Mouse (Mus musculus) lung, adult 2 months (tissue): ENCODE data around the gene Rnf41.

ENCODE experiments used
- CTCF ChIP-seq: fragments of 200-500 bp; IDR thresholded peaks from 2 replicates; pipeline ENCODE4 v1.5.1; 2011; ENCODE audit warnings: mild to moderate bottlenecking, low read length, control low read depth; ENCODE audit not compliant: insufficient read depth
- POLR2A ChIP-seq: fragments of 200-500 bp; IDR thresholded peaks from 2 replicates; pipeline ENCODE4 v1.6.1; 2011; ENCODE audit warnings: low read depth, mild to moderate bottlenecking, control low read depth, low read length, borderline replicate concordance; ENCODE audit errors: extremely low read depth

DNA sequence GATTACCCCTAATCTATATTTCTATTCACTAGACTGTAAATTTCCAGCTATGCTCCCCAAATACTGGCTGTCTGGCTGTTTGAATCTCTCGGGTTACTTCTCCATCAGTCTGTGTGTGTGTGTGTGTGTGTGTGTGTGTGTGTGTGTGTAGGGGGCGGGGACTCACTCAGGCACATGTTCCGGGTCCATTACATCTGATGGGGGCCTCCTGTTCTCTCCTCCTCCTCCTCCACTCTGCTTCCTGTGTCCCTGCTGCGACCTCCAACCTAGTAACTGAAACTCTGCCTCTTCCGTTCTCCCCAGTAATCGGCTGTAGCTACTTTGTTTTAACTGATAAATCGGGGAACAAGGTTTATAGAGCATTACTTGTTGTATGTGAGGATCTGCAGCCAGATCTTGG lies 13.1 kb downstream of the Rnf41 start:
- TF ChIP-seq POLR2A (no peak), CTCF (no peak)
